Mouse (Mus musculus) myocyte (in vitro differentiated cells): ENCODE results near the gene Zw10.

Experiments
- CEBPB ChIP-seq: IDR thresholded peaks from 2 replicates; pipeline ENCODE4 v1.6.1; 2011; ENCODE audit warnings: mild to moderate bottlenecking, moderate library complexity; ENCODE audit not compliant: poor library complexity, insufficient read depth, severe bottlenecking
- MAX ChIP-seq: IDR thresholded peaks from one replicate; pipeline ENCODE4 v1.6.1; 2011; ENCODE audit warnings: low read depth, mild to moderate bottlenecking, control low read depth
- POLR2A ChIP-seq: IDR thresholded peaks from one replicate; pipeline ENCODE4 v1.6.1; 2011; ENCODE audit warnings: low read depth, mild to moderate bottlenecking, control low read depth, moderate library complexity; ENCODE audit not compliant: insufficient read length

DNA sequence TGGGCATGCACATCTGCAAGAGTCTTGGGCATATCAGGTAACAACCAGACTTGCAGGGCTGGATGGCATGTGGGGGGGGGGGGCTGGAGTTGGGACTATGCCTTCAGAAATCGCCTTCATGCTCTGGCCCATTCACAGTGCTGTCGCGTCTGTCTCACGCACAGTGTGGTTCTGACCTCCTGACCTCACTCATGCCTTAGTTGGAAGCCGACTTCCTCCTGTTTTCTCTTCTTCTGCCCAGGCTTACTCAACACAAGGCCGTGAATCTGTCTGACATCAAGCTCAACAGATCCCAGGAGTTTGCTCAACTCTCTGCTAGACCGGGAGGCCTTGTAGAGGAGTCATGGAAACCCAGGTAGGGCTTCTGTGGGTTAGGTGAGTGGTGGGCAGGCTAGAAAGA lies 53.7 kb downstream of the Zw10 start:
- TF ChIP-seq MAX, result no peak
- TF ChIP-seq POLR2A, result no peak
- no peak for TF ChIP-seq CEBPB
